Mouse (Mus musculus): ENCODE results near the gene Swsap1.

The Swsap1 gene

DNA sequence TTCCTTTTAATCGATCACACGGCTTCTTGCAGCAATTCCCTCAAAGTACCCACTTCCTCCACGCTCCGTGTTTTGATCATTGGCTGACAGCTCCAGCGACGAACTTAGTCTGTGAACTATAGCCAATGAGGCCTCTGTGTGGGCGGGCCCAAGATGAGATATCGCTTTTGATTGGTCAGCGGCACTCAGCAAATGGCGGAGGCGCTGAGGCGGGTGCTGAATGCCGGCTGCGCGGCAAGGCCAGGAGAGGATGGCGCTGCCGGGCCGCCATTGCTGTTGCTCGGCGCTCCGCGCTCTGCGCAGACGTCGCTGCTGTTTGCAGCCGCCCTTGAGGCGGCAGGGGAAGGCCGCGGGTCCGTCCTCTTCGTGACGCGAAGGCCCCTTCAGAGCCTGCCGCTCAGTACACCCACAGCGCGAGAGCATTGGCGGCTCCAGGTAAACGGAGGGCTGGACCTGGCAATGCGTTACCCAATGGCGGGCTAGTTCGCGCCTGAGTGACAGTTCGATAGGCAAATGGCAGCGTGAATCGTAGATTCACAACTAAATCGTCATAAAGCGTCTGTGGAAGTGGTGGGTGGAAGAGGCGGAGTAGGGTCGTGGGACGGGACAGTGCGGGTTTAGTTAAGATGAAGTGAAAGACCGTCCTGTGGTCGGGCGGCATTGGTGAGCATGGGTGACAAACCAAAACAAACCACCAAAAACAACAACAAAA is at the start of gene Swsap1:
Gene Swsap1, plus strand, starts transcription at position 186 of the 712 bp plus-strand sequence.
- peak; percentile 99 for DNase-seq (ENCODE audit: low spot score)

DNA sequence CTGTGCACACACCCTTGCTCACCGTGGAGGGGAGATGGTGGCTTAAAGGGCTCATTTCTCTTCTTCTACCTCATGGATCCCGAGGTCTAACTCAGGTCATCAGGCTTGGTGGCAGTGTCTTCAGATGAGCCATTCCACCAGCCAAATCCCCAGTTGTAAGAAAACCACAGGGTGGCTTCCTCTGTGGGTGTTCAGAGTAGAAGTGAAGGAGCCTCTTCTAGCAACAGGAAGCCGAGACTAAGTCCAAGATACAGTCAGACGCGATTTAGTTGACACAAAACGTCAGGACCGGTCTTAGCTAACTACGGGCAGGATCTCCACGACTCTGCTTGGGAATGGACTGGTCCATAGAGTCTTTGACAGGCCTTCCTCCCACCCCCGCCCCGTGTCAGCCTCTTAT is 47.3 kb upstream of the Swsap1 start:
- DNase-seq (ENCODE audit: low spot score) = no peak

DNA sequence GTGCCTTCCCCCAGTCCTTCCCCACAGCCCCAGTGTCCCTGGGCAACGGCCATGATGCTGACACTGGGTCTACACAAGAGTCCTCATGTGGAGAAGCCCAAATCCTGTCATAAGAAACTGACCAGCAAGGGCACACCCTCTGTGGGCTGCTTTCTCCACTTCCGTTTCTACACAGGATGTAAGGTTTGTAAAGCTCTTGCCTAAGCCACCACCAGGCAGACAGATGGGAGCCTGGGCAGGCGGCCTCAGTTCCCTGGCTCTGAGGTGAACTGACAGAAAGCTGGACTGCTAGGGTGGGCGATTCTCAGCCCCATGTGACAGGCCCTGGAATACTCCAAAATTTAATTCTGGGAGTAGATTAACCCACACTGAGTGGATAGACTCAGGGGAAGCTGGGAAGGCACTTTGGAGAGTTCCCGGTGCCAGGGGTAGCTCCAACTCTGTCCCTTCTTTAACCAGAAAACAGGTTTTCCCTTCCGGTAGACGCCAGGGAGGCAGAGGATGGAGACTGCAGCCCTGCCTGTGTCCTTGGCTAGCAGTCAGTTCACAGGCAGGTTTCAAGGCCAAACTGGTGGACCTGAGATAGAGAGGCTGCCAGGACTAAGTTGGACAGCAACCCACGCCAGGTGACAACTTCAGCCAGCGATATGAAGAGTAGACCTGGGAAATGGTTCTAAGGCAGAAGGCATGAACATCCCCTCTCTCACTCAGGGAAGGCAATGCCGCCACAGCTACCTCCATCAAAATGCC is 45.9 kb upstream of the Swsap1 start:
- DNase-seq (ENCODE audit: low spot score) = no peak

DNA sequence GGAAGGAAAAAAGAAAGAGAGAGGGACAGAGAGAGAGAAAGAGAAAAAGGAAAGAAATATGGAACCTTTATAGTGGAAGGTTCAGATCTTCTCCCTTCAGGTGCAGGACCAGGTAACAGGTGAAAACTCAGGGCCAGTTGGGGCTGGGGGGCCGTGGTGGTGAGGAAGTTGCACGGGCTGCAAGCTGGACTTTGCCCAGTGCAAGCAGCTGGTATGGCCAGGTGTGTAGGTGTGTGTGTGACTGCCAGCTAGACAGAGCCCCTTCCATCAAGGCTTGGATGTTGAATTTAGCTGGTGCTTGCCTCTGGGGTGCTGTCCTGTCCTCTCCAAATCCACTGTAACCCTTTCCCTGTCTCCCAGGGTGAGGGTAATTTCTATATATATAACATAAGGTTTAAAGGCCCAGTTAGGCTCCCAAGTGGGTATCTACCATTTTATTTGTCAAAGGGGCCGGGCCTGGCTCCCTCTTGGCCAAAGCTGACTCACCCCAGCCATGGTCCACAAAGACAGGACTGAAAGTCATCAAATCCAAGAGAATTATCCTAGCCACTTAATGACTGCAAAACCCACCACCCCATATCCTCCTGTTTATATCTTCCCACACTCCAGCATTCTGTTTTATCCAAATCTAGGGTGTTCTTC is 38.6 kb upstream of the Swsap1 start:
- DNase-seq (ENCODE audit: low spot score) = no peak

DNA sequence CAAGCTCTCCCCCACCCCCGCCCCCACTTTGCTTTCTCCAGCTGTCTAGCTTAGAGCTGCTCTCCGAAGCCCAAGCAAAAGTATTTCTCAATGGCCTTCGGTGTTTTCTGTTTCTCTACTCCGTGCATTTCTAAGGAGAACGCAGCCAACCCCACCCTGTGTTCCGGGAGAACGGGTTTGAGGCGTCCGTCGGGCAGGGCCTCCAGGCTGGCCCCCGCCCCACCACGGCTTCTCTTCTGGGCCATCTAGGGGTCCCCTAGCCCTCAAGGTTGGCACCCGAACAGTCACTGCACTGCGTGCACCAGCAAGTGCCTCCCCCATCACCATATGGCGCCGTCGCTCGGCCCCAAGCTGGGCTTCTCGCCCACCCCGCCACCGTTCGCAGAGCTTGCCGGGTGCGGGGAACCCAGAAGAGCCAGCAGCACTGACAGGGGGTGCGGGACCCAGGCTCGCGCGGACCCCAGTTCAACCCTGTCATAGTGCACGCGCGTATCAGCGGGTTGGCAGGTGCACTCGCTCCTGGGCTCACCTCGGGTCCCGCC is 38.0 kb upstream of the Swsap1 start:
- no peak for DNase-seq (ENCODE audit: low spot score)

DNA sequence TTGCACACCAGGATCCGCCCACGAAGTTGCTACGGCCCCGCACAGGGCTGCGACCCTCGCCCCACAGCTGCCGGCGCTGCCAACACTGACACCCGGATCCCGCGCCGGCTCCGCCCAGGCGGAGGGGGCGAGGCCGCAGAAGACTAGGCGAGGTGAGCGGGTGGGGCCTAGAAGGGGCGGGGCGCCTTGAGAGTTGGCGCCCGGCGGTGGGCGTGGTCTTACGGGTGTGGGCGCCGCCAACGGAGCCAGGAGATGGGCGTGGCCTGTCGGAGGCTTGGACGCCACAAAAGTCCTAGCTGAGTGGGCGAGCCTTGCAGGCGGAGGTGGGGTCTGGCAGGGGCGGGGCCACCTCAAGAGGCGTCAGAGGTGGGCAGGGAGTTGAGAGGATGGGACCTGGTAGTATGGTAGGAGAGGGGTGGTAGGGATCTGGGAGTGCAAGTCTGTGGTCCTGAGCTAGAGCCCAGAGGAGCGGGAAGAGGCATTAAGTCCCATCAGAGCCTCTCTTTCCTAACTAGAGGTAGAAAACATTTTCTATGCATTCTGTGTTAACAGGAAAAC is 37.4 kb upstream of the Swsap1 start, which contains the start of gene Rab3d:
Gene Rab3d, minus strand, starts transcription at position 158 of the 558 bp plus-strand sequence.
- DNase-seq (ENCODE audit: low spot score) = peak; percentile 98

DNA sequence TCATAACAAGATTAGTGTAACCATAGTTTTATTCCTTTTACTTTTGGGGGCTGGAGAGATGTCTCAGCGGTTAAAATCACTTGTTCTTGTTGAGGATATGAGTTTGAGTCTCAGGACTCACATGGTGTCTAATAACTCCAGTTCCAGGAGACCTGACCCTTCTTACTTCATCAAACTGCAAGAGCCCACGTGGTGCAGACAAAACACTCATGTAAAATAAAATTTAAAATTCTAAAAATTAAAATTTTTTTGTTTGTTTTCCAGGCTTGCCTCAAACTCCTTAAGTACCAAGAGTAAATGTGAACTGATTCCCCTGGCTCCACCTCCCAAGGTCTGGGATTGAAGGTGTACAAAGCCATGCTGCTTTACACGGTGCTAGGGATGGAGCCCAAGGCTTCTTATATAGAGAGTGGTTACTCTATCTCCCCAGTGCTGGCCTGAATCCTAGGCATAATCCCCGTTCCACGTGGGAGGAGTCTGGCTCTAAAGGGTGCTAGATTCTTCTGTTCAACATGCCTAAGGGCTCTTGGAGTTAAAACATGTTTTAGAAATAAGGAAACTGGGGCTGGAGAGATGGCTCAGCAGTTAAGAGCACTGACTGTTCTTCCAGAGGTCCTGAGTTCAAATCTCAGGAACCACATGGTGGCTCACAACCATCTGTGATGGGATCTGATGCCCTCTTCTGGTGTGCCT is 36.7 kb upstream of the Swsap1 start:
- no peak for DNase-seq (ENCODE audit: low spot score)

DNA sequence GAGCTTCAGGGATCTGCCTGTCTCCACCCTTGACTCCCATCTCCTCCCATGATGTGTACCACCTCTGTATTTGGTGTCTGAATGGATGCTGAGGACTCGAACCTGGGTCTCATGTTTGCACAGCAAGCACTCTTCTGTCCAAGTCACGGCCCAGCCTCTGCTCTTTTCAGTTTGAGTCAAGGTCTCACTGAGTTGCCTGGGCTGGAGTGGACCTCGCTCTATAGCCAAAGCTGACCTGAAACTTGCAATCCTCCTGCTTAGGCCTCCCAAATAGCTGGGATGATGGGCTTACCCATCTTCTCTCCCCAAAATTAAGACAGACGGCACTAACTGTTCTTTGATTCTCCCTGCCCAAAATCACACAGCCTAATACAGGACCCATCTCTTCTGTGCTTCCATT is 32.5 kb upstream of the Swsap1 start:
- DNase-seq (ENCODE audit: low spot score) = no peak

DNA sequence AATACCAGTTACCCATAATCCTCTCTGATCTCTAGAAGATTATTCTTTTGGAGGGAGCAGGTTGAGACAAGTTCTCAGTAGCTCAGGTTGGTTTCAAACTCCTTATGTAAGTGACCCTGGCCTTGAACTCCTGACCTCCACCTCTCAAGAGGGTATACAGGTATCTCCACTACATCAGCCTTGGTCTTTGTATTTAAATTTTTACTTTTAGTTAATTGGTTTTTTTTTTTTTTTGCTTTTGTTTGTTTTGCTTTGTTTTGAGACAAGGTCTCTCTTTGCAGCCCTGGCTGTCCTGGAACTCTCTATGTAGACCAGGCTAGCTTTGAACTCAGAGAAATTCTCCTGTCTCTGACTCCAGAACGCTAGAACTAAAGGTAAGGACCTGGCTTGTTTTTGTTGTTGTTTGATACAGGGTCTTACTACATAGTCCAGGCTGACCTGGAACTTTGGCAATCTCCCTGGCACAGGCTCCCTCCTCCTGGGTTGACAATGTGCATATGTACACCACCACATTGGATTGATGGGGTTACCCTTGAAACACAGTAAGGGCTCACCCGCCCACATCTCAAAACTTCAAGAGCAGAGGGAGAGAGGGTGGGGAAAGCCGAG is 32.0 kb upstream of the Swsap1 start:
- no peak for DNase-seq (ENCODE audit: low spot score)

DNA sequence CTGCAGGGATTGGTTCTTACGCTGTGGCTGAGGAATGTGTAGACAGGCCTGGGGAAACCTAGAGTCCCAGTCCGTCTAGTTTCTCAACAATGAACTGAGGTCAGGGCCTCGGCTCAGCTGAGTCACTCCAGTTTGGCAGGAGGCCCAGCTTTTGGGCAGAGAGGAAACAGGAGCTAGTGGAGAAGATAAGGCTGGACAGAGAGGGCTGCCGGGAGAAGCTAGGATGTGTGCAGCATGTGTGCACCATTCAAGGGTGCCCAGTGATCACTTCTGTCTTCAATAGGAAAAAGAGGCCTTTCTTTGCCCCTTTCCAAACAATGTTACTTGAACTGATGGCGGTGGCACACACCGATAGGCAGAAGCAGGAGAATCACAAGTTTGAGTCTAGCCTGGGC is 31.5 kb upstream of the Swsap1 start:
- no peak for DNase-seq (ENCODE audit: low spot score)

DNA sequence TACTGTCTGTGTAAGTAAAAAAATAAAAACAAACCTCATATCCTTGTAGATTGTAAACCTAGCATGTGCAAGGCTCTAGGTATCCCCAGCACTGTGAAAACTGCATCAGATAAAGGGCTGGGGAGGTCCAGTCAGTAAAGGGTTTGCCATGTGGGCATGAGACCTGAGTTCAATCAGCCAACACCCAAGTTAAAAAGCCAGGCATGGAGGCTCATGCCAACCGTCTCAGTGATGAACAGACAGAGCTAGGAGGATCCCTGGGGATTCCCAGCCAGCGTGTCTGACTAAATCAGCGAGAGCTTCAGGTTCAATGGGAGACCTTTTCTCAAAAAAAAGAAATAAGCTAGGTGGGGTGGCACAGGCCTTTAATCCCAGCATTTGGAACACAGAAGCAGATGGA is 30.5 kb upstream of the Swsap1 start:
- DNase-seq (ENCODE audit: low spot score) = no peak

DNA sequence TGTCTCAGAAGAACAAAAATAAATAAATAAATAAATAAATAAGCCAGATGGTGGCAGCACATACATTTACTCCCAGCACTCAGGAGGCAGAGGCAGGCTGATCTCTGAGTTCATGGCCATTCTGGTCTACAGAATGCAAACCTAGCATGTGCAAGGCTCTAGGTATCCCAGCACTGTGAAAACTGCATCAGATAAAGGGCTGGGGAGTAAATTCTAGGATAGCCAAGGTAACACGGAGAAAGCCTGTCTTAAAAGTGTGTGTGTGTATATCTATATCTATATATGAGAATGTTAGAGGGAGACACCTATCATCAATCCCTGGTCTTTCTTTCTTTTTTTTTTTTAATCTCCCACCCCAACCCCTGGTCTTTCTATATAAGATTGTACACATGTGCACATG is 30.0 kb upstream of the Swsap1 start:
- no peak for DNase-seq (ENCODE audit: low spot score)

DNA sequence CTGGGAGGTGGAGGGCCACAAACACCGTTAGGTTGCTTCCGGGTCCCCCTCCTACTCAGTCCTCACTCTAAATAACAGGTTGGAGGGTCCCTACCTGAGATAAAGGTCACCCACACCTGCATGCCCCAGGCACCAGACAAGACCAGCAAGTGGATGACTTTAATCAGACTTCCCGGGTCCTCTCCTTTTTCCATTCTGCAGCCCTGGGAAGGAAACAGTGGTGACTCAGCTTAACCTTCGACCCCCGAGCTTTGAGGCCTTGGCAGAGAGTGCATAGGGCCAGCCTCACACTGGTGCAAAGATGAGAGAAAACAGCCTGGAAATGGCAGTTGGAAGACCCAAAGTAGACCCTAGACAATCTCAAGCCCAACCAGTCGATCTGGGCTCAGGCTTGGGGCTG is 29.4 kb upstream of the Swsap1 start:
- no peak for DNase-seq (ENCODE audit: low spot score)

DNA sequence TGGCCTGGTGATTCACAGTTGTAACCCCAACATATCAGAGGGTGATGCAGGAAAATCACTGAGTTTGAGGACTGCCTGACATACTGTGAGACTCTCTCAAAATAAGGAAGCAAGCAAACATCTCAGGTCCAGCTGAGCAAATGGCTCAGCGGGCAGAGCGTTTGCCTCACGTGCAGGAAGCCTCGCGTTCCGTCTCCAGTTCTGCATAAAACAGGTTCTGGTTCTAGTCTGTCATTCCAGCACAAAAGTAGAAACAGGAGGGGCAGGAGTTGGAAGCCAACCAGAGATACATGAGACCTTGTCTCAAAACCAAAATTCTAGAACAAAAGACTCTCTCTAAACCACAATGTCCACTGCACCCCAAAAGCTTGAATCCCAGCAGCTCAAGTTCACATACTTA is 28.8 kb upstream of the Swsap1 start:
- no peak for DNase-seq (ENCODE audit: low spot score)

DNA sequence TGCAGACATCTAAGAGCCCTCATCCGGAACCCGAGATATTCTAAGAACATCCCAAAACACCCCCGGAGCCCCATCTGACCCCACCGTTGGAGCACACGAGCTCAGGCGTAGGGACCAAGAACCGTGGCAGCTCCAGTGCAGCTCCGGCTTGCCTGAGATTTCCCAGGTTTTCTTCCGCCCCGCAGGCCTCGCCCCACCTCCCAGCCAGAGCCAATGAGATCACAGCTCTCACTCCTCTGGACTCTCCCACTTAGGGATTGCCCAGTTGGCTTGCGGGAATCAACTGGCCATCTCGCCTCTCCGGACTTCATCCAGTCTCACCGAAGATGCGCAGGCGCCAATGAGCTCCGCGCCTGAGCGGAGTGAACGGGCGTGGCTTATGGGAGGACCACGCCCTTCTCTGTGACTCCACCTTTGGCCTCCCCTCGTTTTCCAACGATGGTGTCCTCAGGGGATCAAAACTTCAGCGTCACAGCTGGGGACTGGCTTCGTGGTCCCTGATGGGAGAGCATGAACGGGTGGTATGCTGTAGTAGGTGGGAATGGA is 28.3 kb upstream of the Swsap1 start, which contains the start of the genes Ccdc159 and Tmem205:
Gene Ccdc159, plus strand, starts transcription at position 264 of the 546 bp plus-strand sequence.
Gene Tmem205, minus strand, starts transcription at position 349 of the 546 bp plus-strand sequence.
- DNase-seq (ENCODE audit: low spot score) = peak; percentile 96

DNA sequence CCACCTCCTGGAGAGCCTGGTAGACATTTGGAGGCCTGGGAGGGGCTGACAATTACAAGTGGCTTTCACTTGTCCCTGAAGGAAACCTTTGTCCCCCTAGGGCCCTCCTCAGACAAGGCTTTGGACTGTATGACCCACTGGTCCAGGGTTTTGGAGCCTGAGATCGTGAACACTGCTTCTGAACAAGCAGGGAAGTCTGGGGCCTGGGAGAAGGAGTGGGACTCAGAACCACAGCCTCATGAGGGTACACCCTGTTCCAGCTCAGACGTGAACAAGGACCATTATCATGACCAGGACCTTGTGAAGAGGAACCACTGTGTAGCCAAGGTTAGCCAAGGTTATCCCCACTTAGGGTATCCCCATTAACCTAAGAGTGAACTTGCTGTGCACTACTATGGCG is 26.3 kb upstream of the Swsap1 start:
- no peak for DNase-seq (ENCODE audit: low spot score)

DNA sequence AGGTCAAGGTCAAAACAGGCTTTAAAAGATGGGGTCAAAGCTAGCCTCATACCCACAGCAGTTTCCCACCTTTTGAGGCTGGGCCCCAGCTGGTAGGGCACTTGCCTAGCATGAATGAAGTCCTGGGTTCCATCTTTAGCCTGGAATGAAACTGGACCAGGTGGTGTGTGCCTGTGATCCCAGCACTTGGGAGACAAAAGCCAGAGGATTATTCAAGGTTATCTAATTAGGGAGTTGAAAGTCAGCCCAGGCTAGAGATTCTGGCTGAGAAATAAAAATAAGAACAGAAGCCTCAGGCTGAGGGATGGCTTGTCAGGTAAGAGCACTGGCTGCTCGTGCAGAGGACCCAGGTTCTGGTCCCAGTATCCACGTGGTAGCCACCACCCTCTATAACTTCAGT is 23.5 kb upstream of the Swsap1 start:
- no peak for DNase-seq (ENCODE audit: low spot score)

DNA sequence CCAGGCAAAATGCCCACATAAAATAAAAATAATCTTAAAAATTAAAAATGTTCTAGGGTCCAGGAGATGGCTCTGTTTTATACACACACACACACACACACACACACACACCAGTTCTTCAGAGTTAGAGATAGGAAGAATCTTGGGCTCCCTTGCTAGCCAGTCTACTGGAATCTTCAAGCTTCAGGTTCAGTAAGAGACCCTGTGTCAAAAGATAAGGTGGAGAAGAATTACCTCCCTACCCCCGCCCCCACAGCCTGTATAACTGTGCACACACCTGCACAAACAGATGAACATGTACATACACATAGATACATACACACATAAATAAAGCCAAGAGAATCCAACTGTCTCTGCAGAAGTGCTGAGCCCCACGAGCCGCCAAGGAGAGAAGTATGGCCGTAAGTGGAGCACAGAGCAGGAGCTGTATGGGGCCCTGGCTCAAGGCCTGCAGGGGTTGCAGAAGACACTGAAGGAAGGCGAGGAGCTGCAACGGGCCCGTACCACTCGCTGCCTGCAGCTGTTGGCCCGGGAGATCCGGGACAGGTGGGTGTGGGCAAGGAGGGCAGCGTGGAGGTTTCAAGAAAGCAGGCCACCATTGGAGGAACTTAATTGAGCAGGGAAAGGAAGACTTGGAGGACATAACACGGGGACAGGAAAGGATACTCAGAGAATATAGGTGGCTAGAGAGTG is 23.0 kb upstream of the Swsap1 start:
- no peak for DNase-seq (ENCODE audit: low spot score)

DNA sequence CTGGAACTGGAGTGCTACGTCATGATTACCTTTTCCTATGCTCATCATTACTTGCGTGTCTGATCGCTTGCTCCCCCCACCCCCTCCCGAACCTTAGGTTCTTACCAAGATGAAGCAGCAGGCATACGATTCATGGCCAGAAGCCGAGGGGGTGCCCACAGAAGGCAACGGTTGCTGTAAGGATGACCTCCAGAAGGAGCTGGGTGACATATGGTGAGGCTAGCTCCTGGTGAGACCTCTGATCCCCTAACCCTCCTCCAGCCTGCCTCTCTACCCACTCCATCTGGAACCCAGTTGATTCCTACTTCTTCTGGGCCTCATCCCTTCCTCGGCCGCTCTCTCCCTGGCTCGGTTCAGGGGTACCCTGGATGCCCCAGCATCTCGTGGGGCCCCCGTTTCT is 21.5 kb upstream of the Swsap1 start:
- DNase-seq (ENCODE audit: low spot score) = no peak

DNA sequence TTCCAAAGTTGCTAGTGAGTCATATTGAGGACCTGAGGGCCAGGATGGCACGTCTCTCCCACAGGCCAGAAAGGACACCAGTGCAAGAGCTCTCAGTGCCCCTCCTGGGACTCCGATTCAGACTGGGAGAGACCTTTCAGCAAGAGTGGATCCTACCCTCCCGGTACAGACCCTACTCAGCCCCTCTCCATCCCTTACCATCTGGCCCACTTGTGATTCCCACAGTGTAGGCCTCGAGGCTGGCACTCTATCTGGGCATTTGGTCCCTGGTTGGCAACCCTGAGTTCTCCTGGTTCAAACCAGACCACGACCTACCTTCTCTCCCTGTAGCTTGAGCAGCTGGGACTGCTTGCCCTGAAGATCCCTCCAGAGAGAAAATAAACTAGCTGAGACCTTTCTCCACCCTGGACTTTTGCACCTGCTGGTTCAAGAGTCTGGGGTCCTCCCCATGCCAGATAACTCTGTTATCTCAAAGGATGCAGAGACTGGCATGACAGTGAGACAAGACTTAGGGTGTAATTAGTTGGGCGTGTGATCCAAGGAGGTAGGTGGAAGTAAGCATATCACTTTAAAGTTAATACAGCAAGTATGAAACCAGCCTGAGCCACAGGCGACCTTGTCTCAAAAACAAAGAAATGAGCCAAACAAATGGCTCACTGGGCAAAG is 20.0 kb upstream of the Swsap1 start:
- no peak for DNase-seq (ENCODE audit: low spot score)

All from retina, embryonic 14.5 days (tissue).